Mouse (Mus musculus) layer of hippocampus, postnatal 25 days (tissue): ENCODE results near the gene Oxsm. TPM values are rescaled to one million over a fixed set of nuclear protein-coding genes. Genes with fewer than 3 reads are reported as not detected.

ENCODE experiments used
- DNase-seq, 2 experiments: peaks; one replicate each; pipeline ENCODE4 v3.0.0; 2022; ENCODE audit warnings: mixed read lengths in 2 of 2, low spot score in 1 of 2; ENCODE audit errors: extremely low spot score in 1 of 2
- total RNA-seq, 2 experiments: library from RNA; stranded (reverse); gene quantifications; 2 replicates each; pipeline ENCODE4 v1.2.3; 2021

Gene Oxsm
- total RNA-seq, 2 experiments from 2014 or later = 8.2 to 9.5 TPM

- DNase-seq = peak; percentile 79 to 92
Measured at GRCm38 (mm10) chr14:16242947-16243602, 6.5 kb downstream of the Oxsm start.

- DNase-seq = no peak
Measured at GRCm38 (mm10) chr14:16242193-16242815, 7.3 kb downstream of the Oxsm start.

- no peak for DNase-seq
Measured at GRCm38 (mm10) chr14:16236466-16236865, 13.1 kb downstream of the Oxsm start.

GRCm38 (mm10) chr14:16233515-16233914, 16.1 kb downstream of the Oxsm start:
- DNase-seq = no peak

GRCm38 (mm10) chr14:16230581-16230980, 19.0 kb downstream of the Oxsm start:
- no peak for DNase-seq

GRCm38 (mm10) chr14:16229395-16229794, 20.2 kb downstream of the Oxsm start:
- no peak for DNase-seq

GRCm38 (mm10) chr14:16219015-16219414, 30.6 kb downstream of the Oxsm start:
- no peak for DNase-seq

- DNase-seq = no peak
Measured at GRCm38 (mm10) chr14:16207722-16208121, 41.9 kb downstream of the Oxsm start.

GRCm38 (mm10) chr14:16201673-16202072, 47.9 kb downstream of the Oxsm start:
- no peak for DNase-seq

- DNase-seq = peak; percentile 39 to 63
Measured at GRCm38 (mm10) chr14:16200969-16201638, 48.5 kb downstream of the Oxsm start.

GRCm38 (mm10) chr14:16200220-16200912, 49.2 kb downstream of the Oxsm start:
- DNase-seq = no peak

GRCm38 (mm10) chr14:16196518-16196917, 53.1 kb downstream of the Oxsm start:
- peak in 1 of 2 experiments; percentile 24 for DNase-seq

GRCm38 (mm10) chr14:16195486-16195885, 54.1 kb downstream of the Oxsm start:
- no peak for DNase-seq

GRCm38 (mm10) chr14:16194125-16194524, 55.5 kb downstream of the Oxsm start:
- DNase-seq = no peak

GRCm38 (mm10) chr14:16189142-16189541, 60.5 kb downstream of the Oxsm start:
- no peak for DNase-seq

Other genes starting within 250 kb of the Oxsm start
- 10 to 100 TPM; 31.9 to 32.7 TPM for gene Ngly1, start 528 bp downstream of the Oxsm start, total RNA-seq
- gene Top2b, start 115.4 kb upstream of the Oxsm start, total RNA-seq = 10 to 100 TPM; 92.1 to 97.7 TPM